Mouse (Mus musculus) NIH3T3 (cell line): ENCODE measurements around the gene Ensa.
"Not testable (repeated sequence)": the region's sequence is repeated elsewhere in the genome, so short reads cannot be mapped to it uniquely, and the experiment has no call there.

Source experiments
- DNase-seq: peaks from one replicate; pipeline ENCODE4 v3.0.0-alpha.2; 2012; ENCODE audit warnings: low read depth

Gene Ensa

GRCm38 (mm10) chr3:95643097-95643496 is 18.3 kb downstream of the Ensa start:
- no peak for DNase-seq

GRCm38 (mm10) chr3:95645313-95646235 is 20.8 kb downstream of the Ensa start:
- DNase-seq: no peak

GRCm38 (mm10) chr3:95648016-95648415 is 23.2 kb downstream of the Ensa start:
- DNase-seq: peak; percentile 50

- peak; percentile 93 for DNase-seq
These were observed 25.7 kb downstream of the Ensa start for GRCm38 (mm10) chr3:95650276-95651032.

GRCm38 (mm10) chr3:95651033-95651373 is 26.2 kb downstream of the Ensa start:
- DNase-seq: no peak

GRCm38 (mm10) chr3:95651391-95652203 is 26.8 kb downstream of the Ensa start:
- no peak for DNase-seq

- DNase-seq: peak; percentile 16
These were observed 27.5 kb downstream of the Ensa start for GRCm38 (mm10) chr3:95652204-95652811.

GRCm38 (mm10) chr3:95652871-95653270 is 28.1 kb downstream of the Ensa start:
- DNase-seq: no peak

- DNase-seq: peak; percentile 62
These were observed 28.8 kb downstream of the Ensa start for GRCm38 (mm10) chr3:95653473-95654034.

- DNase-seq: not testable (repeated sequence)
These were observed 29.6 kb downstream of the Ensa start for GRCm38 (mm10) chr3:95654371-95654770.

GRCm38 (mm10) chr3:95655437-95655836 is 30.6 kb downstream of the Ensa start:
- no peak for DNase-seq

- DNase-seq: no peak
These were observed 32.3 kb downstream of the Ensa start for GRCm38 (mm10) chr3:95657108-95657507.

GRCm38 (mm10) chr3:95657711-95658110 is 32.9 kb downstream of the Ensa start:
- no peak for DNase-seq

- peak; percentile 97 for DNase-seq
These were observed 33.6 kb downstream of the Ensa start, which contains the start of gene Mcl1 for GRCm38 (mm10) chr3:95658236-95658867. Gene Mcl1 (plus strand): TSS chr3:95658788.

GRCm38 (mm10) chr3:95658868-95659712 is 34.3 kb downstream of the Ensa start:
- peak; percentile 85 for DNase-seq

GRCm38 (mm10) chr3:95659948-95660347 is 35.2 kb downstream of the Ensa start:
- DNase-seq: no peak

GRCm38 (mm10) chr3:95660788-95661478 is 36.1 kb downstream of the Ensa start:
- DNase-seq: no peak

- no peak for DNase-seq
These were observed 37.3 kb downstream of the Ensa start for GRCm38 (mm10) chr3:95661945-95662715.
